Mouse (Mus musculus): ENCODE measurements around the gene Ndst4. TPM values are rescaled to one million over a fixed set of nuclear protein-coding genes. Genes with fewer than 3 reads are reported as not detected.

Ndst4 gene
- polyA plus RNA-seq (2014; fragmentation: Nextera tagmentation; extraction: Ambion mirVana): 1.7 and 2.0 TPM in 2 replicates

DNA sequence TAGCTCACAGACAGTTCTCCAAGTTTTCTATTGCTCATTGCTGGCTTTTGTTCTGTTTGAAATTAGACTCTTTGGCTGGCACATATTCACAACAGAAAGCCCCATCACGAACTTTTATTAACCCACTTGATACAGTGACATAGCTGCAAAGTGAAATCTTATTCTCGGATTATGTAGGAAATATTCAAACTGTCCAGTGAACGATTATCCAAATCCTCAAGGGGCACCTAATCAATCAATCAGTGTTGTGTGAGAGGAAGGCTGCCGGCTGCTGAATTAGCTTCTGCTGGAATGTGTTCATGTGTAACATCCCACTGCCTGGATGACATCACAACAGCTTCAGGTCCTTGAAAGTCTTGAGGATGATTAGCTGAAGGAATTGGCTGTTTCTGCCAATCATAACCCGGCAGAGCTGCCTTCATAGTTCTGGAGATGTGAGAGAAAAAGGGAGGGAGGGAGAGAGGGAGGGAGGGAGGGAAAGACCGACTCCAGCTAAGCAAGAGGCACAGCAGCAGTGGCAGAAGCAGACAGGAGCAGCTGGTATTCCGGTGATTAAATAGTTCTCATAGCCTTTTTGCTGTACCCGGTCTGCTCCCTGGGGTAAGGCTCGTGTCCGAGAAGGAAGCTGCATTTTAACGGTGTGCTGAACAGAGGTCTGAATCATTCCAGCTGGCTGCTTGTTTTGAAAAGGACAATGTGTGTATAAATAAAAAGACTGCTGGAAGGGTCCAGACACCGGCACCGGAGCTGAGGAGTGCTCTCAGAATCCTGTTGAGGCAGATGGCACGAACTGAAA lies at the start of gene Ndst4:
Ndst4 (plus strand) TSS at position 476 of the 796 bp plus-strand sequence.
- peak; percentile 65 for DNase-seq (ENCODE audit: low spot score)
- Histone ChIP-seq H3K9me3 (ENCODE audit: control insufficient read depth, low read length) (no peaks in the 10 kb centered on the region), H3K4me2 (ENCODE audit: low read depth) (peak within 1 kb of the TSS; percentile 36), H3K27me3 (ENCODE audit: control insufficient read depth, insufficient read depth, low read length) (no peaks in the 10 kb centered on the region), H3K4me1 (ENCODE audit: control insufficient read depth, insufficient read depth, low read length) (peaks cover 4% of the 10 kb centered on the region; the same call in 1 of the 2 replicates), H3K9ac (ENCODE audit: low read length) (peak within 1 kb of the TSS; percentile 9), H3K27ac (ENCODE audit: low read depth, low read length) (peak within 1 kb of the TSS; percentile 31; the same call in 1 of the 2 replicates), H3K36me3 (ENCODE audit: control insufficient read depth, insufficient read depth, low read length) (no peaks in the 10 kb centered on the region), H3K4me3 (ENCODE audit: low read depth, low read length) (peak within 1 kb of the TSS; percentile 25; the same call in 1 of the 2 replicates)
- 13% methylated on average over 14 of the region's 14 CpGs for WGBS
- peak; percentile 93 for ATAC-seq (ENCODE audit: insufficient read depth, low FRiP score, low TSS enrichment)

DNA sequence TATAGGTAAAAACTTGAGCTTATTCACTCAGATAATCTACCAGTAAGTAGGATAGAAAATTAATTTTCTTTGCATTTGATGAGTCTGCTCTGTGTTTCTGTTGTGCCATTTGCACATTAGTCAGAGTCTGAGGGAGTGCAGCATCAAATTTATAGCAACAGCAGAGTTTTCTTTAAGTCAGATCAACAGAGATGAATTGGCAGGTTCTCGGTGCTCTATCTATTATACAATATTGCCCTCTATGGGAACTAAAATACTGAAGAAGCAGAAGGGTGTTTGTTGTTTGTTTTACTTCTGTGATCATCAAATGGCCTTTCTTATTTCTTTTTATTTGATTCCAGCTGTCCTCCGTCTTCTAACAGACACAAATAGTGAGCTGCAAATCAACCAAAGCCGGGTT lies 6.4 kb upstream of the Ndst4 start:
- Histone ChIP-seq H3K27ac (ENCODE audit: low read depth, low read length) (no peak overlapping the region), H3K4me2 (ENCODE audit: low read depth) (no peak overlapping the region), H3K4me3 (ENCODE audit: low read depth, low read length) (no peak overlapping the region), H3K36me3 (ENCODE audit: control insufficient read depth, insufficient read depth, low read length) (no peaks in the 10 kb centered on the region), H3K4me1 (ENCODE audit: control insufficient read depth, insufficient read depth, low read length) (no peaks in the 10 kb centered on the region), H3K9me3 (ENCODE audit: control insufficient read depth, low read length) (no peaks in the 10 kb centered on the region), H3K27me3 (ENCODE audit: control insufficient read depth, insufficient read depth, low read length) (no peaks in the 10 kb centered on the region), H3K9ac (ENCODE audit: low read length) (no peak overlapping the region)
- DNase-seq (ENCODE audit: low spot score) (no peak), ATAC-seq (ENCODE audit: insufficient read depth, low FRiP score, low TSS enrichment) (no peak)
- 86% methylated on average over 3 of the region's 3 CpGs for WGBS

- Histone ChIP-seq H3K27ac (ENCODE audit: low read depth, low read length) (no peak overlapping the region), H3K9me3 (ENCODE audit: control insufficient read depth, low read length) (no peaks in the 10 kb centered on the region), H3K36me3 (ENCODE audit: control insufficient read depth, insufficient read depth, low read length) (no peaks in the 10 kb centered on the region), H3K4me2 (ENCODE audit: low read depth) (no peak overlapping the region), H3K9ac (ENCODE audit: low read length) (no peak overlapping the region), H3K4me3 (ENCODE audit: low read depth, low read length) (no peak overlapping the region), H3K27me3 (ENCODE audit: control insufficient read depth, insufficient read depth, low read length) (no peaks in the 10 kb centered on the region), H3K4me1 (ENCODE audit: control insufficient read depth, insufficient read depth, low read length) (peaks cover 4% of the 10 kb centered on the region; the same call in 1 of the 2 replicates)
- WGBS: 68% methylated on average over 2 of the region's 2 CpGs
- ATAC-seq (ENCODE audit: insufficient read depth, low FRiP score, low TSS enrichment): no peak
- no peak for DNase-seq (ENCODE audit: low spot score)
Measured at GRCm38 (mm10) chr3:125406456-125406855, 2.6 kb downstream of the Ndst4 start.

GRCm38 (mm10) chr3:125406991-125407390 lies 3.1 kb downstream of the Ndst4 start:
- DNase-seq (ENCODE audit: low spot score): no peak
- H3K36me3 ChIP-seq (ENCODE audit: control insufficient read depth, insufficient read depth, low read length): no peaks in the 10 kb centered on the region
- no peak overlapping the region for H3K4me3 ChIP-seq (ENCODE audit: low read depth, low read length)
- WGBS: 79% methylated on average over 3 of the region's 3 CpGs
- no peak for ATAC-seq (ENCODE audit: insufficient read depth, low FRiP score, low TSS enrichment)
- H3K9me3 ChIP-seq (ENCODE audit: control insufficient read depth, low read length): no peaks in the 10 kb centered on the region
- H3K27ac ChIP-seq (ENCODE audit: low read depth, low read length): no peak overlapping the region
- H3K9ac ChIP-seq (ENCODE audit: low read length): no peak overlapping the region
- peaks cover 4% of the 10 kb centered on the region; the same call in 1 of the 2 replicates for H3K4me1 ChIP-seq (ENCODE audit: control insufficient read depth, insufficient read depth, low read length)
- H3K4me2 ChIP-seq (ENCODE audit: low read depth): no peak overlapping the region
- no peaks in the 10 kb centered on the region for H3K27me3 ChIP-seq (ENCODE audit: control insufficient read depth, insufficient read depth, low read length)

- ATAC-seq (ENCODE audit: insufficient read depth, low FRiP score, low TSS enrichment) (no peak), DNase-seq (ENCODE audit: low spot score) (no peak)
- H3K36me3 ChIP-seq (ENCODE audit: control insufficient read depth, insufficient read depth, low read length): no peaks in the 10 kb centered on the region
- 46% methylated on average over 6 of the region's 6 CpGs for WGBS
- no peaks in the 10 kb centered on the region for H3K4me1 ChIP-seq (ENCODE audit: control insufficient read depth, insufficient read depth, low read length)
- H3K27ac ChIP-seq (ENCODE audit: low read depth, low read length): no peak overlapping the region
- no peak overlapping the region for H3K4me3 ChIP-seq (ENCODE audit: low read depth, low read length)
- no peak overlapping the region for H3K9ac ChIP-seq (ENCODE audit: low read length)
- H3K9me3 ChIP-seq (ENCODE audit: control insufficient read depth, low read length): no peaks in the 10 kb centered on the region
- H3K27me3 ChIP-seq (ENCODE audit: control insufficient read depth, insufficient read depth, low read length): no peaks in the 10 kb centered on the region
- H3K4me2 ChIP-seq (ENCODE audit: low read depth): no peak overlapping the region
Measured at GRCm38 (mm10) chr3:125466894-125467652, 63.2 kb downstream of the Ndst4 start.

DNA sequence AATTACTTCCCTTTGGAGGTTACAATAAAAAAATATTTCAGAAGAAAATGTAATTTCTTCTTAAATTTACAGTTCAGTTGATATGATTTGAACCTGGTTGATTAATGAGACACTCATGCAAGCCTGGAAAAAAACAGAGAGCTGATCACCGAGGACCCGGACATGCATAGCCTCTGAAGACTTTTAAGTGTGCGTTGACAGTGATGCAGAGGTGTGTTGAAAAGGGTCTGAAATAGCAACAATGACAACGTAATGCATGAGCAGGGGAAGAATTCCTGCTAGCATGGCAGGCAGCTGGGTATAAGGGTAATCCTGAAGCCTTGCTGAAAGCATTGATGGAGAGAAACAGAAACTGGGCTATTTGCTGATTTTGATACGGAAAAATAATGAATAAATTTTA lies 106.2 kb downstream of the Ndst4 start:
- Histone ChIP-seq H3K27ac (ENCODE audit: low read depth, low read length) (no peak overlapping the region), H3K27me3 (ENCODE audit: control insufficient read depth, insufficient read depth, low read length) (no peaks in the 10 kb centered on the region), H3K36me3 (ENCODE audit: control insufficient read depth, insufficient read depth, low read length) (no peaks in the 10 kb centered on the region), H3K9ac (ENCODE audit: low read length) (no peak overlapping the region), H3K4me2 (ENCODE audit: low read depth) (no peak overlapping the region), H3K4me1 (ENCODE audit: control insufficient read depth, insufficient read depth, low read length) (no peaks in the 10 kb centered on the region), H3K9me3 (ENCODE audit: control insufficient read depth, low read length) (no peaks in the 10 kb centered on the region), H3K4me3 (ENCODE audit: low read depth, low read length) (no peak overlapping the region)
- no peak for ATAC-seq (ENCODE audit: insufficient read depth, low FRiP score, low TSS enrichment)
- no peak for DNase-seq (ENCODE audit: low spot score)
- WGBS: 83% methylated on average over 5 of the region's 5 CpGs

DNA sequence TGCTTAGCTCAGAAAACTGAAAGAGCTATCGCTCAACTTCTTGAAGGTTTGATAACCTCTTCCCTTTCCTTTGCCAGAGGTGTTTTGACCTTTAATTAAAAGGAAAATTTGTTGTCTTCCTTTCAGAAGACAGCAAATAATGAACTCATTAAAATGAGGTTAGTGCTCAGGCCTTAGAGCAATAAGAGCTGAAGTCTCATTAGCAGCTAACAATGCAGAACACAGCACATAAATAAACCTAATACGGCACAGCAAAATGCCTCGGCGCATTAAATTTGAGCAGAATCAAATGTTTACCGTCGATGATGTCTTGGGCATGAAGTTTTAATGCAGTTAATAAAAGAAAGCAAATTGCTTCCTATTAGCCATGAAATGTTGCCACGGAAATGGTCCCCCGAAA lies 129.5 kb downstream of the Ndst4 start:
- ATAC-seq (ENCODE audit: insufficient read depth, low FRiP score, low TSS enrichment): no peak
- no peaks in the 10 kb centered on the region for H3K9me3 ChIP-seq (ENCODE audit: control insufficient read depth, low read length)
- WGBS: 80% methylated on average over 8 of the region's 8 CpGs
- DNase-seq (ENCODE audit: low spot score): no peak
- no peak overlapping the region for H3K9ac ChIP-seq (ENCODE audit: low read length)
- H3K4me2 ChIP-seq (ENCODE audit: low read depth): no peak overlapping the region
- no peaks in the 10 kb centered on the region for H3K27me3 ChIP-seq (ENCODE audit: control insufficient read depth, insufficient read depth, low read length)
- H3K4me3 ChIP-seq (ENCODE audit: low read depth, low read length): no peak overlapping the region
- no peaks in the 10 kb centered on the region for H3K36me3 ChIP-seq (ENCODE audit: control insufficient read depth, insufficient read depth, low read length)
- no peaks in the 10 kb centered on the region for H3K4me1 ChIP-seq (ENCODE audit: control insufficient read depth, insufficient read depth, low read length)
- H3K27ac ChIP-seq (ENCODE audit: low read depth, low read length): no peak overlapping the region

GRCm38 (mm10) chr3:125570602-125571001 lies 166.7 kb downstream of the Ndst4 start:
- no peaks in the 10 kb centered on the region for H3K27me3 ChIP-seq (ENCODE audit: control insufficient read depth, insufficient read depth, low read length)
- no peak overlapping the region for H3K4me2 ChIP-seq (ENCODE audit: low read depth)
- H3K9me3 ChIP-seq (ENCODE audit: control insufficient read depth, low read length): no peaks in the 10 kb centered on the region
- 93% methylated on average over 2 of the region's 2 CpGs for WGBS
- no peak overlapping the region for H3K9ac ChIP-seq (ENCODE audit: low read length)
- H3K4me1 ChIP-seq (ENCODE audit: control insufficient read depth, insufficient read depth, low read length): no peaks in the 10 kb centered on the region
- ATAC-seq (ENCODE audit: insufficient read depth, low FRiP score, low TSS enrichment) (no peak), DNase-seq (ENCODE audit: low spot score) (no peak)
- no peak overlapping the region for H3K27ac ChIP-seq (ENCODE audit: low read depth, low read length)
- no peaks in the 10 kb centered on the region for H3K36me3 ChIP-seq (ENCODE audit: control insufficient read depth, insufficient read depth, low read length)
- no peak overlapping the region for H3K4me3 ChIP-seq (ENCODE audit: low read depth, low read length)

Data from neural tube, embryonic 11.5 days (tissue).